Mouse (Mus musculus): ENCODE results near the gene Cygb. TPM values are rescaled to one million over a fixed set of nuclear protein-coding genes. Genes with fewer than 3 reads are reported as not detected.

The Cygb gene
- polyA plus RNA-seq, 1 experiment from 2014 or later = 35.2 TPM

GRCm38 (mm10) chr11:116683777-116684176, 29.7 kb upstream of the Cygb start:
- no peak overlapping the region for H3K4me3 ChIP-seq (replicated peaks; ENCODE audit: low read depth, low read length)
- no peak overlapping the region for H3K4me2 ChIP-seq (ENCODE audit: low read length)
- TF ChIP-seq CTCF (IDR thresholded peaks at IDR 0.05; ENCODE audit: low read depth) = no peak
- ATAC-seq (replicated peaks; ENCODE audit: low FRiP score, low read depth) (0 out of 2 replicates have a peak, but pooled peaks have one; percentile 27), DNase-seq (ENCODE audit: low spot score) (no peak)
- H3K36me3 ChIP-seq (ENCODE audit: insufficient read depth, low read length) = peaks cover 2% of the 10 kb centered on the region; the same call in 1 of the 2 replicates
- WGBS = 72% methylated on average over 4 of the region's 4 CpGs
- H3K9ac ChIP-seq (ENCODE audit: low read depth, low read length) = no peak overlapping the region
- 0 out of 2 replicates have a peak, but pooled peaks cover 3% of the 10 kb centered on the region for H3K4me1 ChIP-seq (replicated peaks; ENCODE audit: insufficient read depth, low read length)
- no peaks in the 10 kb centered on the region for H3K27me3 ChIP-seq (ENCODE audit: insufficient read depth, low read length)
- 0 out of 2 replicates have a peak overlapping the region, but pooled peaks have one; percentile 19 for H3K27ac ChIP-seq
- no peaks in the 10 kb centered on the region for H3K9me3 ChIP-seq (replicated peaks; ENCODE audit: low read length)

GRCm38 (mm10) chr11:116682501-116683144, 28.5 kb upstream of the Cygb start:
- DNase-seq (ENCODE audit: low spot score) (peak; percentile 69), ATAC-seq (replicated peaks; ENCODE audit: low FRiP score, low read depth) (peak; percentile 22; the same call in 1 of the 2 replicates)
- Histone ChIP-seq H3K36me3 (ENCODE audit: insufficient read depth, low read length) (peaks cover 2% of the 10 kb centered on the region; the same call in 1 of the 2 replicates), H3K4me3 (replicated peaks; ENCODE audit: low read depth, low read length) (no peak overlapping the region), H3K4me2 (ENCODE audit: low read length) (no peak overlapping the region), H3K4me1 (replicated peaks; ENCODE audit: insufficient read depth, low read length) (0 out of 2 replicates have a peak, but pooled peaks cover 3% of the 10 kb centered on the region), H3K9ac (ENCODE audit: low read depth, low read length) (no peak overlapping the region), H3K9me3 (replicated peaks; ENCODE audit: low read length) (no peaks in the 10 kb centered on the region), H3K27ac (peak overlapping the region; percentile 77), H3K27me3 (ENCODE audit: insufficient read depth, low read length) (no peaks in the 10 kb centered on the region)
- WGBS = 37% methylated on average over 14 of the region's 14 CpGs
- no peak for TF ChIP-seq CTCF (IDR thresholded peaks at IDR 0.05; ENCODE audit: low read depth)

GRCm38 (mm10) chr11:116681147-116681546, 27.0 kb upstream of the Cygb start:
- no peak for DNase-seq (ENCODE audit: low spot score)
- peaks cover 12% of the 10 kb centered on the region for H3K36me3 ChIP-seq (ENCODE audit: insufficient read depth, low read length)
- no peaks in the 10 kb centered on the region for H3K27me3 ChIP-seq (ENCODE audit: insufficient read depth, low read length)
- no peak overlapping the region for H3K27ac ChIP-seq
- TF ChIP-seq CTCF (IDR thresholded peaks at IDR 0.05; ENCODE audit: low read depth) = no peak
- no peak for ATAC-seq (replicated peaks; ENCODE audit: low FRiP score, low read depth)
- H3K4me1 ChIP-seq (replicated peaks; ENCODE audit: insufficient read depth, low read length) = 0 out of 2 replicates have a peak, but pooled peaks cover 3% of the 10 kb centered on the region
- no peak overlapping the region for H3K9ac ChIP-seq (ENCODE audit: low read depth, low read length)
- H3K4me3 ChIP-seq (replicated peaks; ENCODE audit: low read depth, low read length) = no peak overlapping the region
- H3K4me2 ChIP-seq (ENCODE audit: low read length) = no peak overlapping the region
- 74% methylated on average over 4 of the region's 4 CpGs for WGBS
- no peaks in the 10 kb centered on the region for H3K9me3 ChIP-seq (replicated peaks; ENCODE audit: low read length)

DNA sequence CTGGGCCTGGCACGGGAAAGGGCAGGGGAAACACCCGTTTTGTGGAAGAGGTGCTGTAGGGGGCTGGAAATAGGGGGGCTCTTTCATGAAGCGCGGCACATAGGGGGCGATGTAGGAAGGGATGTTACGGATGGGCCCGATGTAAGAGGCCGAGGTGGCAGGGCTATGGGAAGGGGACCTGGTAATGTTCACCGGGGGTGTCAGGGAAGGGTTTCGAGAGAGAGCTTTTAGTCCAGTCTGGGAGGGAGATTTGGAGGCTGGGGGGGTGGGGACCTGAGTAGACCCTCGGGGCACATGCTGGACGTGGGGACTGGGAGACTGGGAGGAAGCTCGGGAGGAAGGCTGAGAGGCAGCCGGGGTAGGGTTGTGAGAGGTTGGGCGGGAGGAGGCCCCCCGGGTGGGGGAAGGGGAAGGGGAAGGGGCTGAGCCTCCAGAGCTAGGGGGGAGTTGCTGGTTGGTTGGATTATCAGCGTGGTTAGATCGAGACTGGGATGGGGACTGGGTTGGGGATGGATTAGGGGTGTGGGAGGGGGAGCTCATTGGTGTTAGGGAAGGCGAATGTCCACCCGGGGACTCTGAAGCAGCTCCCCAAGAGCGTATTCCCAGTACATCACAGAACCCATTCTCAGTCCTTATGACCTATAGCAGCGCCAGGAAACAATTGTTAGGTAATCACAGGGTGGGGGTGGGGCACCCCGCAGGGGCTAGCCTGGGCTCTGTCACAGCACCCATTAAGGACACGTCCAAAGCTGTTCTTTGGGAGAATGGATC, 26.4 kb upstream of the Cygb start:
- TF ChIP-seq CTCF (IDR thresholded peaks at IDR 0.05; ENCODE audit: low read depth) = no peak
- Histone ChIP-seq H3K27me3 (ENCODE audit: insufficient read depth, low read length) (no peaks in the 10 kb centered on the region), H3K36me3 (ENCODE audit: insufficient read depth, low read length) (peaks cover 13% of the 10 kb centered on the region), H3K4me2 (ENCODE audit: low read length) (no peak overlapping the region), H3K9me3 (replicated peaks; ENCODE audit: low read length) (no peaks in the 10 kb centered on the region), H3K4me3 (replicated peaks; ENCODE audit: low read depth, low read length) (no peak overlapping the region), H3K4me1 (replicated peaks; ENCODE audit: insufficient read depth, low read length) (0 out of 2 replicates have a peak, but pooled peaks cover 3% of the 10 kb centered on the region), H3K27ac (no peak overlapping the region), H3K9ac (ENCODE audit: low read depth, low read length) (no peak overlapping the region)
- ATAC-seq (replicated peaks; ENCODE audit: low FRiP score, low read depth) (no peak), DNase-seq (ENCODE audit: low spot score) (no peak)
- 75% methylated on average over 24 of the region's 24 CpGs for WGBS

DNA sequence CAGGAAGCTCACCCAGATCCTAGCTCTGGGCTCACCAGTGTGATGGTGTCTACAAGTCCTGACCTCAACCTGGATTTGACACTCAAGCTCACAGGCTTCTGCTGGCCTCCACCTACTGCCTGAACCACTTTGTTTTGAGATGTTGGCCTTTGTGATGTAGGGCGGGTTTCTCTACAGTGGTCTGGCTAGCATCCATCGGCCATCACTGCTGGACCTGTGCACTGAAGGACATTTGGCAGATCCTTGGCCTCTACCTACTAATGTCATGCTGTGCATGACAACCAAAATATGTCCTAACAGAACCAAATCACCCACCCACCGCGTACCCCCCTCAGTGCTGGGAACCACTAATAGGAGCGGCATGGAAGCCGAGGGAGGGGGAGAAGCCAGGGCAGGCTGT, 25.0 kb upstream of the Cygb start:
- ATAC-seq (replicated peaks; ENCODE audit: low FRiP score, low read depth) = no peak
- no peak for DNase-seq (ENCODE audit: low spot score)
- peaks cover 22% of the 10 kb centered on the region for H3K36me3 ChIP-seq (ENCODE audit: insufficient read depth, low read length)
- H3K4me3 ChIP-seq (replicated peaks; ENCODE audit: low read depth, low read length) = no peak overlapping the region
- H3K9ac ChIP-seq (ENCODE audit: low read depth, low read length) = no peak overlapping the region
- no peaks in the 10 kb centered on the region for H3K27me3 ChIP-seq (ENCODE audit: insufficient read depth, low read length)
- H3K4me1 ChIP-seq (replicated peaks; ENCODE audit: insufficient read depth, low read length) = peaks cover 5% of the 10 kb centered on the region; the same call in 1 of the 2 replicates
- no peak overlapping the region for H3K4me2 ChIP-seq (ENCODE audit: low read length)
- H3K9me3 ChIP-seq (replicated peaks; ENCODE audit: low read length) = no peaks in the 10 kb centered on the region
- no peak overlapping the region for H3K27ac ChIP-seq
- 86% methylated on average over 6 of the region's 6 CpGs for WGBS
- TF ChIP-seq CTCF (IDR thresholded peaks at IDR 0.05; ENCODE audit: low read depth) = no peak

DNA sequence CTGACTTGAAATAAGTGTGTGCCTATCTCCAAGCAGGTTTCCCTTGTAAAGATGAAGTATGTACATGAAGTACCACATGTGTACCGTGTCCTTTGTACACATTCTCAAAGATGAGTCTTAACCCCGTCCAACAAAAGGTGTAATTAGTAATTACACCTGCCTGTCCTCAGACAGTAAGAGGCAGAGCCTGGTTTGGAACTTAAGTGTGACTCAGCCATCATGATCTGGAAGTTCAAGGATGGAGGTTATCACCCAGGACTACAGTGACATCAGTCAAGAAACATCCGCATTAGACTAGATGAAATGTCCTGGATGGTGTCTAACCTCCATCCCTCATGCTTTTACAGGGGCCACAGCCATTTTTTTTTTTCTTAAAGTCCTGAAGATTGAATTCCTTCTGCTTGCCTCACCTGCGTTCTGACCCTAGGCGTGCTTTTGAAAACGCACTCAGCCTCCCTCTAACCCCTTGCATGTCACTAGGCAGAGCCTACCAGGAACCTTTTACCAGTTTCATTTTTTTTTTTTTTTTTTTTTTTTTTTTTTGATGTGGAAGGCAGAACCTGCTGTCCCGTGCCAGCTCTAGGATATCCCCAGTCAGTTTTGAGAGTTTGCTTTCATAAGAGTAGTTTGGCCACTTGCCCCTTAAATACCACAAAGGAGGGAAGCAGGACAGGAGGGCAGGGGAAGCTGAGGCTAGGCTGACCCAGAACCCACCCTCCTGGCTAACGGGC, 23.8 kb upstream of the Cygb start:
- ATAC-seq (replicated peaks; ENCODE audit: low FRiP score, low read depth) = no peak
- 81% methylated on average over 8 of the region's 8 CpGs for WGBS

More for the DNA sequence above, 23.8 kb upstream of the Cygb start:
- Histone ChIP-seq H3K27ac (no peak overlapping the region), H3K9me3 (replicated peaks; ENCODE audit: low read length) (no peaks in the 10 kb centered on the region), H3K4me3 (replicated peaks; ENCODE audit: low read depth, low read length) (no peak overlapping the region), H3K36me3 (ENCODE audit: insufficient read depth, low read length) (peaks cover 34% of the 10 kb centered on the region), H3K4me2 (ENCODE audit: low read length) (no peak overlapping the region), H3K27me3 (ENCODE audit: insufficient read depth, low read length) (no peaks in the 10 kb centered on the region), H3K4me1 (replicated peaks; ENCODE audit: insufficient read depth, low read length) (peaks cover 18% of the 10 kb centered on the region), H3K9ac (ENCODE audit: low read depth, low read length) (no peak overlapping the region)
- no peak for DNase-seq (ENCODE audit: low spot score)
- TF ChIP-seq CTCF (IDR thresholded peaks at IDR 0.05; ENCODE audit: low read depth) = no peak
